Mouse (Mus musculus) heart, embryonic 13.5 days (tissue): Measurements from ENCODE around the gene Wdr1. TPM values are rescaled to one million over a fixed set of nuclear protein-coding genes. Genes with fewer than 3 reads are reported as not detected.

Source experiments
- ATAC-seq: fragments of 200-750 bp; cut with Nextera tagmentation; 2 replicates; pipeline ENCODE4 v1.8.0; 2017; ENCODE audit warnings: moderate TSS enrichment; ENCODE audit not compliant: insufficient number of reproducible peaks, low FRiP score, low TSS enrichment; ENCODE audit errors: extremely low read depth
- H3K27ac ChIP-seq: fragments of 300-500 bp; sonication (generic); replicated peaks from 2 replicates; pipeline ENCODE4 v1.5.1; 2015; ENCODE audit warnings: moderate library complexity, mild to moderate bottlenecking, inconsistent platforms
- H3K27me3 ChIP-seq: fragments of 300-500 bp; sonication (generic); replicated peaks from 2 replicates; pipeline ENCODE4 v1.6.1; 2015; ENCODE audit warnings: mild to moderate bottlenecking, inconsistent platforms
- H3K36me3 ChIP-seq: fragments of 300-500 bp; sonication (generic); 2 replicates; pipeline ENCODE4 v1.6.1; 2015; ENCODE audit warnings: mild to moderate bottlenecking, inconsistent platforms
- H3K4me1 ChIP-seq: fragments of 300-500 bp; sonication (generic); 2 replicates; pipeline ENCODE4 v1.6.1; 2015; ENCODE audit warnings: inconsistent platforms
- H3K4me2 ChIP-seq: fragments of 300-500 bp; sonication (generic); 2 replicates; pipeline ENCODE4 v1.6.1; 2015; ENCODE audit warnings: inconsistent platforms, mild to moderate bottlenecking, moderate library complexity
- H3K4me3 ChIP-seq: fragments of 300-500 bp; sonication (generic); 2 replicates; pipeline ENCODE4 v1.5.1; 2015; ENCODE audit warnings: moderate library complexity, mild to moderate bottlenecking, inconsistent platforms
- H3K9ac ChIP-seq: fragments of 300-500 bp; sonication (generic); 2 replicates; pipeline ENCODE4 v1.6.1; 2015; ENCODE audit warnings: inconsistent platforms, mild to moderate bottlenecking, moderate library complexity
- H3K9me3 ChIP-seq: fragments of 300-500 bp; sonication (generic); 2 replicates; pipeline ENCODE4 v1.6.1; 2016; ENCODE audit warnings: inconsistent platforms
- WGBS: fragments of 180-500 bp; shearing (Covaris S2); methylation state at CpG from one replicate; pipeline ENCODE4 v1.1.7; 2015; ENCODE audit warnings: mixed read lengths; 5-methylcytosine and 5-hydroxymethylcytosine counted together
- polyA plus RNA-seq: library from polyadenylated mRNA; unstranded; fragments of >200 nt; fragmentation: Nextera tagmentation; extraction: Ambion mirVana; gene quantifications from 2 replicates; pipeline ENCODE4 v1.2.1, GENCODE M21; 2015

The Wdr1 gene
- polyA plus RNA-seq, 1 experiment from 2014 or later = 218 TPM

- Histone ChIP-seq H3K27me3 (peaks cover 27% of the 10 kb centered on the region), H3K4me3 (no peak overlapping the region), H3K9ac (no peak overlapping the region), H3K4me2 (no peak overlapping the region), H3K4me1 (peaks cover 14% of the 10 kb centered on the region), H3K36me3 (no peaks in the 10 kb centered on the region), H3K27ac (no peak overlapping the region), H3K9me3 (0 out of 2 replicates have a peak, but pooled peaks cover 2% of the 10 kb centered on the region)
- WGBS = 91% methylated on average over 6 of the region's 6 CpGs
- no peak for ATAC-seq
Observed at GRCm38 (mm10) chr5:38493890-38494289, 69.1 kb downstream of the Wdr1 start.

DNA sequence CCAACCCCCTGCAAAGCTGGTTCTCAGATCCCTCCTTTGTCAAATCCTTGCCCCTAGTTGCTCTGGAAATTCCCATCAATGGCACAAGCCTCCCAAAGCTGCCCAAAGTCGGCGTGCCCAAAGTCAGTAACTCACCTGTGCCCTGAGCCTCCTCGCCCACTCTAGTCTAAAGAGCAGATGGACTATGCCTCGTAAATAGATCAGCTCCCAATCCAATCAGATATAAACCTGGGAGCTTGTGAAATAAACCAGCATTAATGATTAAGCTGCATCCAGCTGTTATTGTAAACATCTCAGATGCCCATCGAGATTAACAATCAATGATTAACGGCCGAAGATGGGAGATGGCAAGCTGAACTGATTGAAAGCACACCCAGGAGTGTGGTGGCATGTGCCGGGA, 71.3 kb downstream of the Wdr1 start:
- Histone ChIP-seq H3K9ac (no peak overlapping the region), H3K36me3 (no peaks in the 10 kb centered on the region), H3K4me1 (peaks cover 10% of the 10 kb centered on the region), H3K4me3 (no peak overlapping the region), H3K4me2 (no peak overlapping the region), H3K9me3 (0 out of 2 replicates have a peak, but pooled peaks cover 2% of the 10 kb centered on the region), H3K27me3 (peaks cover 34% of the 10 kb centered on the region), H3K27ac (no peak overlapping the region)
- WGBS = 79% methylated on average over 8 of the region's 8 CpGs
- no peak for ATAC-seq

DNA sequence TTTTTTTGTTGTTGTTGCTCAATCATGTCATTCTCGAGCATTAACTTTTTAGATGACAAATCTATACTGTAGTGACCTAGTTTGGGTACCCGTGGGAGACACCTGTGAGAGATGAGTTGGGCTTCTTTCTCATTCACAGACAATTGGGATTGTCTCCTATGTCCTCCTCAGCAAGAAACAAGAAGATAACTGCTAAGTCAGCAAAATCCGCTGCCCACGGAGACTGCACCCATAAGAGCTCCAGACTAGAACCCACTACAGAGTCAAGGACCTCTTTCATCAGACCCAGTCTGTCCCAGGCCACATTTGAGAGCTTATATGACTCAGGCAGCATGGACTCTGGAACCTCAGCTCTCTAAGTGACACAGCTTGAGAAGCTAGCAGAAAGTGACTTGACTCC, 73.3 kb downstream of the Wdr1 start:
- H3K9me3 ChIP-seq = 0 out of 2 replicates have a peak, but pooled peaks cover 2% of the 10 kb centered on the region
- 88% methylated on average over 4 of the region's 4 CpGs for WGBS
- H3K27ac ChIP-seq = no peak overlapping the region
- H3K4me2 ChIP-seq = no peak overlapping the region
- no peak overlapping the region for H3K9ac ChIP-seq
- H3K36me3 ChIP-seq = no peaks in the 10 kb centered on the region
- no peak for ATAC-seq
- peaks cover 34% of the 10 kb centered on the region for H3K27me3 ChIP-seq
- no peak overlapping the region for H3K4me3 ChIP-seq
- peaks cover 10% of the 10 kb centered on the region for H3K4me1 ChIP-seq

DNA sequence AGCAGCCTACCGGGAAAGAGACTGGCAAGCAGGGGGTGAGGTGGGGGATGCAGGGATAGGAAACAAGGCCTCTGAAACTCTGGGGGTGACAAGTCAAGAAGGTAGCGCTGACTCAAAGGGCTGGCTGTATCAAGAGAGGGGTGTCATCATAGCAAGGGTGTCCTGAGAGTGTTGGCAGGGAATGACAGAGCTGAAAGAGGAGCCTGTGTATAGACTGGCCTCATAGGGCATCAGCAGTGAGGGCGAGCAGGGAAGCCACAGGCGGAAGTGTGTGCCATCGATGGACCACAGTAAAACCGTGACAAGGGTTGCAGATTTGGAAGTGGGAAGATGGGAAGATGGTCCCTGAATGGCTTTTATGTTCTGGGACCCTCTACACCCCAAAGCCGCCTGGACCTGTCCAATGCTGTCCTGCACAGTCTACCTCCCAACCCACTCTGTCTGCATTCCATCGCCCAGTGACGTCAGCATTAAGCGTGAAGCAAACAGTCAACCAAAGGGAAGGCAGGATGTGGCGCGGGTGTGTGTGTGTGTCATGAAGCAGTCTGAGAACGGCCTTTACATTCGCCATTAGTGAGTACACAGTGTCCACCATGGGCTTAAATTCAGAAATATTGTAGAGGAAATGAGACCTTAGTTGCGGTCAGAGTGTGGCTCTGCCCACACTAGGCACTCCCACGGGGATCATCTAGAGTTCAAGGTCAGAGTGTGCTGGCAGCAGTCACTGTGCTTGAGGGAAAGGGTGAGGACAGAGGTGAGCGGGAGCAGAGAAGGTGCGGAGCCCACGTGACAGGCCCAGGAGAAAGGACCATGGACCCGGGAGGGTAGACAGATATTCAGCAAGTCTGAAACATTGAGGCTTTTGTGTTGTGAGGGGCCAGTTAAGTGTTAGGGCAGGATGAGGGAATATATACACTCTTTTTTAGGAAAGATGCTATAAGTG, 74.1 kb downstream of the Wdr1 start:
- 57% methylated on average over 20 of the region's 20 CpGs for WGBS
- H3K4me3 ChIP-seq = no peak overlapping the region
- H3K27ac ChIP-seq = no peak overlapping the region
- no peaks in the 10 kb centered on the region for H3K9me3 ChIP-seq
- peaks cover 34% of the 10 kb centered on the region for H3K27me3 ChIP-seq
- H3K36me3 ChIP-seq = no peaks in the 10 kb centered on the region
- peaks cover 10% of the 10 kb centered on the region for H3K4me1 ChIP-seq
- ATAC-seq = no peak
- no peak overlapping the region for H3K9ac ChIP-seq
- peak overlapping the region; percentile 4; the same call in 1 of the 2 replicates for H3K4me2 ChIP-seq

DNA sequence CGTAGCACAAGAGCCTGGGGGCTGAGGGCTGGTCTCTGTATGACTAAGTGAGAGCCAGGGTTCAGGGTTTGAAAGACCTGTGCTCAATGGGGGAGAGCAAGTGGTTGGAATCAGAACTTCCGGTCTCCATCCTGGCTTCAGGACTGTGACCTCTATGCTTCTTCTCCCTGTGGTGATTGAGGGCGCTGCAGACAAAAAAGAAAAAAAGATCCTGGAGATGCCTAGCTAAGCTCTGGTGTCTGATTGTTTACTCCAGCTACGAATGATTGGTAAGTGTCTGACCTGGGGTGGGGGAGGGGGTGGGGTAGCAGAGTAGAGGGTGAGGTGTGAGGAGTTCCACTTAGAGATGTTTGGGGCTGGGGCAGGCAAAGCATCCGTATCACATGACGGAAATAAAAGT, 75.0 kb downstream of the Wdr1 start:
- Histone ChIP-seq H3K27me3 (peaks cover 36% of the 10 kb centered on the region), H3K36me3 (no peaks in the 10 kb centered on the region), H3K4me2 (no peak overlapping the region; the same call in 1 of the 2 replicates), H3K9me3 (no peaks in the 10 kb centered on the region), H3K4me3 (no peak overlapping the region), H3K9ac (no peak overlapping the region), H3K27ac (no peak overlapping the region), H3K4me1 (peaks cover 10% of the 10 kb centered on the region)
- 47% methylated on average over 6 of the region's 6 CpGs for WGBS
- ATAC-seq = no peak

DNA sequence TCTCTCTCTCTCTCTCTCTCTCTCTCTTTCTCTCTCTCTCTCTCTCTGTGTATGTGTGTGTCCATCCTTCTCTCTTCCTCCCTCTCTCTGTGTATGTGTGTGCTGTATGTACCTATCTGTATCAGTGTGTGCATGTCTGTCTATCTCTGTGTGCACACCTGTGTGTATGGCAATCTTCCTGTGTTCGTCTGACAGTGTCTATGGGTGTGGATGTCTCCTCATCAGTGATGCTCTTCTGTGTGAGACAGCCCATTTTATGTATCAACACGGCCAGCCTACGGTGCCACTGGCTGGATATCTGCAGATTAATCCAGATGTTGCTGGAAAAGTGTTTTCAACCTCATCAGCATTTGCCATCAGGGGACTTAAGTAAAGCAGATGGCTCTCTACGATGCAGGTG, 75.8 kb downstream of the Wdr1 start:
- WGBS = 74% methylated on average over 4 of the region's 4 CpGs
- no peak overlapping the region for H3K4me2 ChIP-seq
- H3K27me3 ChIP-seq = peaks cover 35% of the 10 kb centered on the region
- ATAC-seq = no peak
- H3K4me1 ChIP-seq = peaks cover 10% of the 10 kb centered on the region
- H3K9ac ChIP-seq = no peak overlapping the region
- H3K9me3 ChIP-seq = no peaks in the 10 kb centered on the region
- no peak overlapping the region for H3K4me3 ChIP-seq
- H3K27ac ChIP-seq = no peak overlapping the region
- no peaks in the 10 kb centered on the region for H3K36me3 ChIP-seq

GRCm38 (mm10) chr5:38485946-38486345, 77.1 kb downstream of the Wdr1 start:
- Histone ChIP-seq H3K27ac (no peak overlapping the region), H3K9ac (no peak overlapping the region), H3K4me1 (peaks cover 12% of the 10 kb centered on the region), H3K36me3 (no peaks in the 10 kb centered on the region), H3K4me3 (no peak overlapping the region), H3K4me2 (no peak overlapping the region), H3K9me3 (no peaks in the 10 kb centered on the region), H3K27me3 (peaks cover 29% of the 10 kb centered on the region)
- WGBS = 74% methylated on average over 4 of the region's 4 CpGs
- ATAC-seq = no peak

GRCm38 (mm10) chr5:38483518-38484110, 79.4 kb downstream of the Wdr1 start:
- ATAC-seq = no peak
- Histone ChIP-seq H3K27ac (no peak overlapping the region), H3K4me2 (no peak overlapping the region), H3K4me3 (no peak overlapping the region), H3K36me3 (no peaks in the 10 kb centered on the region), H3K27me3 (peaks cover 23% of the 10 kb centered on the region; the same call in 1 of the 2 replicates), H3K9ac (no peak overlapping the region), H3K9me3 (no peaks in the 10 kb centered on the region), H3K4me1 (peaks cover 23% of the 10 kb centered on the region)
- WGBS = 59% methylated on average over 7 of the region's 7 CpGs

- Histone ChIP-seq H3K9me3 (no peaks in the 10 kb centered on the region), H3K27ac (peak overlapping the region; percentile 64), H3K4me1 (peaks cover 22% of the 10 kb centered on the region), H3K36me3 (no peaks in the 10 kb centered on the region; the same call in 1 of the 2 replicates), H3K4me3 (0 out of 2 replicates have a peak overlapping the region, but pooled peaks have one; percentile 46), H3K4me2 (peak overlapping the region; percentile 71), H3K27me3 (peaks cover 19% of the 10 kb centered on the region; the same call in 1 of the 2 replicates), H3K9ac (0 out of 2 replicates have a peak overlapping the region, but pooled peaks have one; percentile 63)
- 65% methylated on average over 10 of the region's 10 CpGs for WGBS
- ATAC-seq = no peak
Observed at GRCm38 (mm10) chr5:38480822-38481707, 82.0 kb downstream of the Wdr1 start.

DNA sequence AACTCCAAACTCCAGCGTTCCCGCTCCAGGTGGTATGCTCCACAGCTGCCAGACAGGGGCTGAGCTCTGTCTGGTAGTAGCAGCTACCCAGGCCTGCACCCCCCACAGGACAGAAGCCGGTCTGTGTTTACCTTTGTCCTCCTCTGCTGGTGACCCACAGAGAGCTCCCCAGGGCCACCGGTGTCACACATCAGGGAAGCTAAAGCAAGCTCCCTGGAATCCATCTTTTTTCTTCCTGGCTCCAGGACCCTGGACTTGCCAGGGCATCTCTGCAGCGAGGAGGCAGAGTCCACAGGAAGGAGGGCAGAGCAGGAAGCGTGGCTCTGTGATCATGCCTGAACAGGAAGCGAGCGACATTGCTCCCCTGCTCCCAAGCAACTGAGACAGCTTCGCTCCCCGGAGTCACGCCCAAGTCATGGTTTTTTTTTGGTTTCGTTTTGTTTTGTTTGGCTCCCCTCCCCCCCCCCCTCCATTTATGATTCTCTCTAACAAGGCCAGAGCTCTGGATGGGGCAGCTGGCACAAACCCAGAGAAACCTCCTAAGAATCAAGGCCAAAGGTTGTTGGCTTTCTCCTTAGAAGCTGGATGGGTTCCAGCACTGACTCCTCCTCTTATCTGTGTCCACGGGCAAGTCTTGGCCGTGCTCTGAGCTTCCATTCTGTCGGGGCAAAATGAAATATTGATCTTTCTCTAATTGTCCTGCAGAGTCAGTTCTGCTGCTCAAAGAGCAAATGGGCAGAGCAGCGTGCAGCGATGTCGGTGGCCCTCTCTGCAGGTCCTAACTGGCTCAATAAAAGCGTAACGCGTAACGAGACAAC, 82.9 kb downstream of the Wdr1 start:
- peak overlapping the region; percentile 64 for H3K27ac ChIP-seq
- WGBS = 24% methylated on average over 22 of the region's 22 CpGs
- peak; percentile 52 for ATAC-seq

More for the DNA sequence above, 82.9 kb downstream of the Wdr1 start:
- Histone ChIP-seq H3K4me2 (peak overlapping the region; percentile 71), H3K4me1 (peaks cover 22% of the 10 kb centered on the region), H3K9ac (peak overlapping the region; percentile 63), H3K36me3 (no peaks in the 10 kb centered on the region; the same call in 1 of the 2 replicates), H3K9me3 (no peaks in the 10 kb centered on the region), H3K27me3 (peaks cover 19% of the 10 kb centered on the region; the same call in 1 of the 2 replicates), H3K4me3 (peak overlapping the region; percentile 46)
